Mouse (Mus musculus) forebrain, embryonic 14.5 days (tissue): ENCODE results near the gene Ralgps2. TPM values are rescaled to one million over a fixed set of nuclear protein-coding genes. Genes with fewer than 3 reads are reported as not detected.

Experiments used
- ATAC-seq: fragments of 200-750 bp; cut with Nextera tagmentation; 2 replicates; pipeline ENCODE4 v1.8.0; 2017; ENCODE audit warnings: mild to moderate bottlenecking, moderate library complexity
- DNase-seq: peaks from one replicate; pipeline ENCODE4 v3.0.0-alpha.2; 2015; ENCODE audit warnings: low spot score
- H3K27ac ChIP-seq: fragments of 300-500 bp; sonication (generic); 2 replicates; pipeline ENCODE4 v1.5.1; 2014; ENCODE audit warnings: low read depth, mild to moderate bottlenecking, control low read depth, low read length, moderate library complexity
- H3K27me3 ChIP-seq: fragments of 300-500 bp; sonication (generic); replicated peaks from 2 replicates; pipeline ENCODE4 v1.6.1; 2014; ENCODE audit warnings: low read length, control low read depth, mixed read lengths; ENCODE audit not compliant: control insufficient read depth, insufficient read depth
- H3K36me3 ChIP-seq: fragments of 300-500 bp; sonication (generic); 2 replicates; pipeline ENCODE4 v1.6.1; 2014; ENCODE audit warnings: low read length, control low read depth; ENCODE audit not compliant: control insufficient read depth, insufficient read depth
- H3K4me1 ChIP-seq: fragments of 300-500 bp; sonication (generic); 2 replicates; pipeline ENCODE4 v1.6.1; 2014; ENCODE audit warnings: antibody characterized with exemption, low read length, control low read depth; ENCODE audit not compliant: control insufficient read depth, insufficient read depth
- H3K4me2 ChIP-seq: fragments of 300-500 bp; sonication (generic); 2 replicates; pipeline ENCODE4 v1.6.1; 2014; ENCODE audit warnings: mild to moderate bottlenecking, control low read depth, low read length
- H3K4me3 ChIP-seq: fragments of 300-500 bp; sonication (generic); 2 replicates; pipeline ENCODE4 v1.5.1; 2014; ENCODE audit warnings: low read depth, low read length, control low read depth
- H3K9ac ChIP-seq: fragments of 300-500 bp; sonication (generic); 2 replicates; pipeline ENCODE4 v1.6.1; 2014; ENCODE audit warnings: mild to moderate bottlenecking, low read length, control low read depth, moderate library complexity
- H3K9me3 ChIP-seq: fragments of 300-500 bp; sonication (generic); replicated peaks from 2 replicates; pipeline ENCODE4 v1.6.1; 2016; ENCODE audit warnings: low read length, control low read depth, mixed read lengths; ENCODE audit not compliant: control insufficient read depth
- WGBS: fragments of 180-500 bp; shearing (Covaris S2); extraction: QIAGEN DNeasy Blood & Tissue Kit; methylation state at CpG from one replicate; pipeline ENCODE4 v1.1.7; 2014; 5-methylcytosine and 5-hydroxymethylcytosine counted together
- polyA plus RNA-seq: library from polyadenylated mRNA; unstranded; fragments of >200 nt; fragmentation: Nextera tagmentation; extraction: Ambion mirVana; gene quantifications from 2 replicates; pipeline ENCODE4 v1.2.1, GENCODE M21; 2014

Ralgps2 gene
- polyA plus RNA-seq, 1 experiment from 2014 or later: 93.0 TPM

- 87% methylated on average over 9 of the region's 9 CpGs for WGBS
Observed at GRCm38 (mm10) chr1:156796251-156796650, 143.2 kb downstream of the Ralgps2 start.

GRCm38 (mm10) chr1:156789844-156790490 is 149.5 kb downstream of the Ralgps2 start:
- DNase-seq (no peak), ATAC-seq (no peak)
- WGBS: 12% methylated on average over 5 of the region's 5 CpGs

More at GRCm38 (mm10) chr1:156796251-156796650, 143.2 kb downstream of the Ralgps2 start:
- no peak overlapping the region for H3K4me3 ChIP-seq
- no peak for ATAC-seq
- H3K9me3 ChIP-seq: no peaks in the 10 kb centered on the region
- no peak overlapping the region for H3K4me2 ChIP-seq
- H3K36me3 ChIP-seq: no peaks in the 10 kb centered on the region
- H3K27me3 ChIP-seq: no peaks in the 10 kb centered on the region
- no peak overlapping the region for H3K27ac ChIP-seq
- no peak overlapping the region for H3K9ac ChIP-seq
- no peak for DNase-seq
- no peaks in the 10 kb centered on the region for H3K4me1 ChIP-seq

GRCm38 (mm10) chr1:156787164-156787863 is 152.1 kb downstream of the Ralgps2 start:
- Histone ChIP-seq H3K27me3 (no peaks in the 10 kb centered on the region), H3K27ac (no peak overlapping the region), H3K36me3 (no peaks in the 10 kb centered on the region), H3K9ac (no peak overlapping the region), H3K9me3 (no peaks in the 10 kb centered on the region), H3K4me3 (no peak overlapping the region), H3K4me1 (peaks cover 9% of the 10 kb centered on the region), H3K4me2 (no peak overlapping the region)
- WGBS: 21% methylated on average over 6 of the region's 6 CpGs
- peak; percentile 28 for DNase-seq
- no peak for ATAC-seq

More at GRCm38 (mm10) chr1:156789844-156790490, 149.5 kb downstream of the Ralgps2 start:
- H3K27ac ChIP-seq: no peak overlapping the region
- H3K4me2 ChIP-seq: no peak overlapping the region
- no peak overlapping the region for H3K9ac ChIP-seq
- H3K36me3 ChIP-seq: no peaks in the 10 kb centered on the region
- H3K4me3 ChIP-seq: no peak overlapping the region
- no peaks in the 10 kb centered on the region for H3K9me3 ChIP-seq
- H3K27me3 ChIP-seq: no peaks in the 10 kb centered on the region
- peaks cover 7% of the 10 kb centered on the region; the same call in 1 of the 2 replicates for H3K4me1 ChIP-seq

GRCm38 (mm10) chr1:156786074-156786473 is 153.4 kb downstream of the Ralgps2 start:
- no peak overlapping the region for H3K9ac ChIP-seq
- WGBS: 88% methylated on average over 2 of the region's 2 CpGs
- no peak overlapping the region for H3K4me2 ChIP-seq
- no peaks in the 10 kb centered on the region for H3K36me3 ChIP-seq
- DNase-seq (no peak), ATAC-seq (no peak)
- no peak overlapping the region for H3K4me3 ChIP-seq
- H3K4me1 ChIP-seq: peaks cover 21% of the 10 kb centered on the region
- H3K27me3 ChIP-seq: no peaks in the 10 kb centered on the region
- H3K27ac ChIP-seq: no peak overlapping the region
- no peaks in the 10 kb centered on the region for H3K9me3 ChIP-seq

GRCm38 (mm10) chr1:156784974-156785373 is 154.5 kb downstream of the Ralgps2 start:
- Histone ChIP-seq H3K36me3 (no peaks in the 10 kb centered on the region), H3K9me3 (no peaks in the 10 kb centered on the region), H3K27ac (no peak overlapping the region), H3K4me1 (peaks cover 30% of the 10 kb centered on the region), H3K4me3 (no peak overlapping the region), H3K9ac (no peak overlapping the region), H3K4me2 (no peak overlapping the region), H3K27me3 (no peaks in the 10 kb centered on the region)
- DNase-seq (no peak), ATAC-seq (no peak)
- WGBS: 94% methylated on average over 10 of the region's 10 CpGs

- H3K27me3 ChIP-seq: no peaks in the 10 kb centered on the region
- ATAC-seq (no peak), DNase-seq (no peak)
- H3K9me3 ChIP-seq: no peaks in the 10 kb centered on the region
- 63% methylated on average over 5 of the region's 5 CpGs for WGBS
- H3K4me3 ChIP-seq: no peak overlapping the region
- no peak overlapping the region for H3K27ac ChIP-seq
- H3K9ac ChIP-seq: no peak overlapping the region
- peaks cover 35% of the 10 kb centered on the region for H3K4me1 ChIP-seq
- H3K36me3 ChIP-seq: no peaks in the 10 kb centered on the region
- H3K4me2 ChIP-seq: no peak overlapping the region
Observed at GRCm38 (mm10) chr1:156784116-156784515, 155.3 kb downstream of the Ralgps2 start.

- Histone ChIP-seq H3K27me3 (no peaks in the 10 kb centered on the region), H3K4me2 (no peak overlapping the region), H3K9me3 (no peaks in the 10 kb centered on the region), H3K9ac (no peak overlapping the region; the same call in 1 of the 2 replicates), H3K4me3 (no peak overlapping the region), H3K27ac (no peak overlapping the region), H3K36me3 (no peaks in the 10 kb centered on the region), H3K4me1 (peaks cover 33% of the 10 kb centered on the region)
- 0 out of 2 replicates have a peak, but pooled peaks have one; percentile 24 for ATAC-seq
- DNase-seq: peak; percentile 28
- 33% methylated on average over 14 of the region's 14 CpGs for WGBS
Observed at GRCm38 (mm10) chr1:156781971-156782850, 157.2 kb downstream of the Ralgps2 start.

- no peak overlapping the region for H3K4me3 ChIP-seq
- ATAC-seq (peak; percentile 59), DNase-seq (peak; percentile 78)
- WGBS: 15% methylated on average over 12 of the region's 12 CpGs
- H3K4me2 ChIP-seq: no peak overlapping the region
- H3K9me3 ChIP-seq: no peaks in the 10 kb centered on the region
- peak overlapping the region; percentile 28; the same call in 1 of the 2 replicates for H3K27ac ChIP-seq
- no peaks in the 10 kb centered on the region for H3K27me3 ChIP-seq
- H3K4me1 ChIP-seq: peaks cover 33% of the 10 kb centered on the region
- no peak overlapping the region for H3K9ac ChIP-seq
- no peaks in the 10 kb centered on the region for H3K36me3 ChIP-seq
Observed at GRCm38 (mm10) chr1:156781076-156781741, 158.2 kb downstream of the Ralgps2 start.
